Mouse (Mus musculus) embryonic fibroblast, embryonic 13.5 days (primary cell): ENCODE measurements around the gene Clcn2. TPM values are rescaled to one million over a fixed set of nuclear protein-coding genes. Genes with fewer than 3 reads are reported as not detected.
A peak's percentile ranks its signal among the peaks of the same experiment; 100 is the strongest.
"Not testable (repeated sequence)": the region's sequence is repeated elsewhere in the genome, so short reads cannot be mapped to it uniquely, and the experiment has no call there.

Experiments
- H3K27ac ChIP-seq: 2 replicates; pipeline ENCODE4 v1.5.1; 2012; ENCODE audit warnings: low read length, control low read depth, inconsistent platforms; ENCODE audit not compliant: insufficient read depth
- H3K4me1 ChIP-seq: 2 replicates; pipeline ENCODE4 v1.6.1; 2011; ENCODE audit warnings: low read length; ENCODE audit not compliant: control insufficient read depth, insufficient read depth
- H3K4me3 ChIP-seq: 2 replicates; pipeline ENCODE4 v1.5.1; 2011; ENCODE audit warnings: mild to moderate bottlenecking, control low read depth, low read length; ENCODE audit not compliant: insufficient read depth
- CTCF ChIP-seq: IDR thresholded peaks from 2 replicates; pipeline ENCODE4 v1.5.1; 2011; ENCODE audit warnings: mild to moderate bottlenecking, control low read depth, low read length, moderate library complexity, borderline replicate concordance; ENCODE audit not compliant: insufficient read depth
- POLR2A ChIP-seq: IDR thresholded peaks from 2 replicates; pipeline ENCODE4 v1.6.1; 2011; ENCODE audit warnings: low read depth, mild to moderate bottlenecking, control low read depth, low read length, moderate library complexity
- polyA plus RNA-seq: library from polyadenylated mRNA; stranded (reverse); fragments of >200 nt; gene quantifications from 2 replicates; pipeline ENCODE4 v1.2.4, GENCODE M21; 2011; ENCODE audit warnings: low read depth; ENCODE audit not compliant: missing spikeins, insufficient read length

The Clcn2 gene
- polyA plus RNA-seq, 1 experiment = 7.0 TPM

DNA sequence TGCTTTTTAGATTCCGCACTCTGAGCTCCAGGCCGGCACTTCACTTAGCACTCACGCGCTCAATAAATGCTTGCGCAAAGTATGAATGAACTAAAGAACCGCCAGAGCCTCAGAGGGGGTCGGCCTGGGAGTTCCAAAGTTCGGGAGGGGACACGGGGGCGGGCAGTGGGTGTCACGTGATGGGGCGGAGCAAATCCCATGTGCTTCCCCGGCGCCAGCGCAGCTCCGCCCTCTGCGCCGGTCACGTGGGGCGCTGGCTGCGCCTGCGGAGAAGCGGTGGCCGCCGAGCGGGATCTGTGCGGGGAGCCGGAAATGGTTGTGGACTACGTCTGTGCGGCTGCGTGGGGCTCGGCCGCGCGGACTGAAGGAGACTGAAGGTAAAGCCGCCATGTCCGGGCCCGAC lies 45.0 kb downstream of the Clcn2 start:
- Histone ChIP-seq H3K27ac (0 out of 2 replicates have a peak overlapping the region, but pooled peaks have one; percentile 35), H3K4me1 (peaks cover 10% of the 10 kb centered on the region), H3K4me3 (peak overlapping the region; percentile 99; the same call in 1 of the 2 replicates)
- TF ChIP-seq CTCF = no peak
- TF ChIP-seq POLR2A = peak; percentile 79

DNA sequence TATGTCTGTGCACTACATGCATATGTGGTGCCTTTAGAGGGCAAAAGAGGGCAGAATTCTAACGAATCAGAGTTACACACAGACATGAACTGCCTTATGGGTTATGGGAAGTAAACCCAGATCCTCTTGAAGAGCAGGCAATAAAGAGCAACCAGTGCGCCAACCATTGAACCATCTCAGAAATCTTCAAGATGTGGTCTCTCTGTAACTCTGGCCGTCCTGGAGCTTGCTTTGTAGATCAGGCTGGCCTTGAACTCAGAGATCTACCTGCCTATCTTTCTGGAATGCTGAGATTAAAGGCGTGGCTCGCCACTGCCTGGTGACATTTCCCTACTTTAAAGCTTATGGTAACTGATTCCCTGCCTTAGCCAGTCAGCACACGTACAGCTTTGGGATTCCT lies 45.7 kb downstream of the Clcn2 start:
- TF ChIP-seq POLR2A (no peak), CTCF (no peak)
- Histone ChIP-seq H3K27ac (no peak overlapping the region), H3K4me3 (no peak overlapping the region), H3K4me1 (peaks cover 6% of the 10 kb centered on the region)

DNA sequence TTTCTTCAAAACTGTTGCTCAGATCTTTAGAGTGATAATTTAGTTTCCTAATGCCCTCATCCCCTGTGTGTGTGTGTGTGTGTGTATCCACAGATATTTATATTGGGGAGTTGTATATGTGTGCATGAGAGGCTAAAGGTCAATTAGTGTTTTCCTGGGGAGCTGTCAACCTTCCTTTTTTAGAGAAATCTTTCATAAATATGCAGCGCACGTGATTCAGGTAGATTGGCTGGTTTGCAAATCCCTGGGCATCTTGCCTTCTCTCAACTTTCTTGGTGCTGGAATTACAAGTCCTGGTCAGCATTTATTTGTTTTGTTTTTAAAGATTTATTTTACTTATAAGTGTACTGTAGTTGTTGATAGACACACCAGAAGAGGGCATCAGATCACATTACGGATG lies 47.3 kb downstream of the Clcn2 start:
- H3K4me3 ChIP-seq = no peak overlapping the region
- H3K27ac ChIP-seq = no peak overlapping the region
- TF ChIP-seq CTCF = no peak
- TF ChIP-seq POLR2A = no peak
- H3K4me1 ChIP-seq = peaks cover 6% of the 10 kb centered on the region

DNA sequence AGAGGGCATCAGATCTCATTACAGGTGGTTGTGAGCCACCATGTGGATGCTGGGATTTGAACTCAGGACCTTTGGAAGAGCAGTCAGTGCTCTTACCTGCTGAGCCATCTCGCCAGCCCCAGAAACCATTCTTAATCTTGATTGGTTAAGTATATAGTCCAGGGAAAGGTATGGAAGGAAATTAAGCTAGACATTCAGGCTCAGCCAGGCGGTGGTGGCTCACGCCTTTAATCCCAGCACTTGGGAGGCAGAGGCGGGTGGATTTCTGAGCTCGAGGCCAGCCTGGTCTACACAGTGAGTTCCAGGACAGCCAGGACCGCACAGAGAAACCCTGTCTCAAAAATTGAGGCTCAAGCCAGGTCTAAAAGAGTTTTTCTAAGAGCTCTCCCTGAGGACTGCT lies 49.5 kb downstream of the Clcn2 start, which contains the start of gene Eif4g1:
Eif4g1 (plus strand) TSS at position 301 of the 400 bp plus-strand sequence.
- H3K4me1 ChIP-seq, H3K27ac ChIP-seq, H3K4me3 ChIP-seq: not testable (repeated sequence)

DNA sequence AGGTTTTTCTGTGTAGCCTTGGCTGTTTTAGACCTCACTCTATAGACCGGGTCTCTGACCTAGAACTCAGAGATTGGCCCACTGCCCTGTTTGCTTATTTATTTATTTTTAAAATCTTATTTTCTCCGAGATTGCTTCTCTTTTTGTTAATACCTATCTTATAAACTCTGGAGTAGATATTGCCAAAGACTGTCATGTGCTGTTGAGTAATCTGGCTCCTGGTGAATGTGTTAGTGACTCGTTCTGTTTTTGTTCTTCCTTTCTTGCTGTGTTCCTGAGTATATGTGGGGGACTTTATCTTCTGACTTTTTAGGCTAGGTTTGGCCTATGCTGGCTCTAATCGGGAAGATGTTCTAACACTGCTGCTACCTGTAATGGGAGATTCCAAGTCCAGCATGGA lies 59.9 kb downstream of the Clcn2 start:
- Histone ChIP-seq H3K27ac (no peak overlapping the region), H3K4me1 (no peaks in the 10 kb centered on the region), H3K4me3 (no peak overlapping the region)
- no peak for TF ChIP-seq CTCF
- no peak for TF ChIP-seq POLR2A

DNA sequence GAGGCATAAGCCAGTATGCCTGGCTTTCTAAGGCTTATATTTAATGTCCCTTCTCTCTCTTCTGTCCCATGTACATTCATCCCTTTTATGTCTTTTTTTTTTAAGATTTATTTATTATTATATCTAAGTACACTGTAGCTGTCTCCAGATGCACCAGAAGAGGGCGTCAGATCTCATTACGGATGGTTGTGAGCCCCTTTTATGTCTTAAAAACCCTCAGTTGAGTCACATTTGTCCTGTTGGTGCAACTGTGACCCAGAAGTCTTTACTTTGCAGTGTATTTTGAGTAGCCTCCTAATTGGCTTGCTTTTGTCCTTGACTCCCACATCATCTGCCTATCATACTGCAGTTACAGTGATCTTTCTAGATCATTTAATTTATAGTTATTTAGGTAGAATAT lies 64.2 kb downstream of the Clcn2 start:
- Histone ChIP-seq H3K4me1 (no peaks in the 10 kb centered on the region), H3K27ac (no peak overlapping the region), H3K4me3 (no peak overlapping the region; the same call in 1 of the 2 replicates)
- TF ChIP-seq CTCF = no peak
- TF ChIP-seq POLR2A = no peak

Other genes starting within 250 kb of the Clcn2 start
- 53.8 and 61.5 TPM in 2 replicates for gene Eif2b5, start 218.9 kb downstream of the Clcn2 start, polyA plus RNA-seq
- 51.4 and 57.3 TPM in 2 replicates for gene Dvl3, start 200.8 kb downstream of the Clcn2 start, polyA plus RNA-seq
- gene Ap2m1, start 182.3 kb downstream of the Clcn2 start, polyA plus RNA-seq = 448 and 450 TPM in 2 replicates
- gene Abcf3, start 169.2 kb downstream of the Clcn2 start, polyA plus RNA-seq = 50.9 and 53.2 TPM in 2 replicates
- gene Vwa5b2, start 128.3 kb downstream of the Clcn2 start, polyA plus RNA-seq = not detected in 2 replicates
- gene Eef1akmt4, start 106.2 kb downstream of the Clcn2 start, polyA plus RNA-seq = 14.3 and 15.2 TPM in 2 replicates
- gene Gm49333, start 106.1 kb downstream of the Clcn2 start, polyA plus RNA-seq = 2.6 TPM in 1 of 2 replicates, not detected in the other
- 31.4 and 34.6 TPM in 2 replicates for gene Alg3, start 106.0 kb downstream of the Clcn2 start, polyA plus RNA-seq
- 8.9 and 9.7 TPM in 2 replicates for gene Camk2n2, start 96.5 kb downstream of the Clcn2 start, polyA plus RNA-seq
- gene Ece2, start 87.9 kb downstream of the Clcn2 start, polyA plus RNA-seq = 11.4 and 17.2 TPM in 2 replicates
- 211 and 217 TPM in 2 replicates for gene Psmd2, start 66.1 kb downstream of the Clcn2 start, polyA plus RNA-seq
- 337 and 421 TPM in 2 replicates for gene Eif4g1, start 49.4 kb downstream of the Clcn2 start, polyA plus RNA-seq
- 7.7 and 9.9 TPM in 2 replicates for gene Fam131a, start 24.5 kb downstream of the Clcn2 start, polyA plus RNA-seq
- gene Polr2h, start 81 bp downstream of the Clcn2 start, polyA plus RNA-seq = 36.5 and 38.8 TPM in 2 replicates
- gene Chrd, start 15.4 kb upstream of the Clcn2 start, polyA plus RNA-seq = 3.8 and 7.3 TPM in 2 replicates
- gene Thpo, start 16.8 kb upstream of the Clcn2 start, polyA plus RNA-seq = 0.57 and 0.98 TPM in 2 replicates